Mouse (Mus musculus) left cerebral cortex, postnatal 36 days (tissue): ENCODE results near the gene Mpdu1. TPM values are rescaled to one million over a fixed set of nuclear protein-coding genes. Genes with fewer than 3 reads are reported as not detected.
"Not testable (repeated sequence)": the region's sequence is repeated elsewhere in the genome, so short reads cannot be mapped to it uniquely, and the experiment has no call there.

ENCODE experiments used
- DNase-seq, 2 experiments: peaks; one replicate each; pipeline ENCODE4 v3.0.0; 2021 to 2022; ENCODE audit warnings: low spot score in 2 of 2, mixed read lengths in 1 of 2
- intact Hi-C: fragments of 180-260 bp; cut with DNase I; formaldehyde crosslinking; loops from one replicate; pipeline ENCODE4 v1.15.1; 2025
- total RNA-seq, 2 experiments: library from RNA; stranded (reverse); gene quantifications; 2 replicates each; pipeline ENCODE4 v1.2.3; 2021

Gene Mpdu1
- total RNA-seq, 2 experiments from 2014 or later = 59.8 to 62.3 TPM

GRCm38 (mm10) chr11:69632284-69633089, 30.0 kb downstream of the Mpdu1 start, which contains the start of gene Fxr2:
Fxr2 (plus strand) TSS chr11:69632990.
- intact Hi-C loops = no loop called here
- DNase-seq = peak; percentile 100

- no peak for DNase-seq
- intact Hi-C loops = no loop called here
Observed at GRCm38 (mm10) chr11:69629802-69630201, 32.6 kb downstream of the Mpdu1 start.

GRCm38 (mm10) chr11:69628286-69628685, 34.2 kb downstream of the Mpdu1 start:
- DNase-seq = peak; percentile 46 to 57
- intact Hi-C loops = no loop called here

- intact Hi-C loops, DNase-seq: not testable (repeated sequence)
Observed at GRCm38 (mm10) chr11:69624339-69624738, 38.1 kb downstream of the Mpdu1 start.

GRCm38 (mm10) chr11:69623006-69623405, 39.4 kb downstream of the Mpdu1 start:
- intact Hi-C loops = no loop called here
- no peak for DNase-seq

GRCm38 (mm10) chr11:69622406-69622805, 40.0 kb downstream of the Mpdu1 start:
- no peak for DNase-seq
- intact Hi-C loops = no loop called here

- peak in 1 of 2 experiments; percentile 62 for DNase-seq
- intact Hi-C loops = no loop called here
Observed at GRCm38 (mm10) chr11:69621571-69622268, 40.7 kb downstream of the Mpdu1 start, which contains the start of gene Sat2. Sat2 (plus strand) TSS chr11:69622024.

GRCm38 (mm10) chr11:69620394-69621081, 41.9 kb downstream of the Mpdu1 start:
- no peak for DNase-seq

GRCm38 (mm10) chr11:69617805-69618204, 44.6 kb downstream of the Mpdu1 start, which contains the start of gene Shbg:
Shbg (minus strand) TSS chr11:69617905.
- intact Hi-C loops = no loop called here
- DNase-seq = no peak

More at GRCm38 (mm10) chr11:69620394-69621081, 41.9 kb downstream of the Mpdu1 start:
- intact Hi-C loops = no loop called here

GRCm38 (mm10) chr11:69616781-69617180, 45.7 kb downstream of the Mpdu1 start:
- DNase-seq = no peak
- intact Hi-C loops = no loop called here

GRCm38 (mm10) chr11:69614257-69614588, 48.2 kb downstream of the Mpdu1 start:
- intact Hi-C loops = loop anchor here (1.0 kb wide), 1 partner anchor 35 kb away; no protein-coding TSS in a partner anchor
- not testable (repeated sequence) for DNase-seq

- intact Hi-C loops = loop anchor here (1.0 kb wide), 1 partner anchor 34 kb away; no protein-coding TSS in a partner anchor
- peak; percentile 61 to 67 for DNase-seq
Observed at GRCm38 (mm10) chr11:69613553-69614256, 48.7 kb downstream of the Mpdu1 start.

GRCm38 (mm10) chr11:69610899-69611298, 51.5 kb downstream of the Mpdu1 start:
- DNase-seq = no peak
- intact Hi-C loops = no loop called here

GRCm38 (mm10) chr11:69609416-69609815, 53.0 kb downstream of the Mpdu1 start:
- no peak for DNase-seq
- intact Hi-C loops = no loop called here

- DNase-seq = no peak
- intact Hi-C loops = no loop called here
Observed at GRCm38 (mm10) chr11:69608525-69608924, 53.9 kb downstream of the Mpdu1 start.

- DNase-seq = no peak
- intact Hi-C loops = no loop called here
Observed at GRCm38 (mm10) chr11:69606832-69607231, 55.6 kb downstream of the Mpdu1 start.
